Mouse (Mus musculus): ENCODE results near the gene Gm49405.

DNA sequence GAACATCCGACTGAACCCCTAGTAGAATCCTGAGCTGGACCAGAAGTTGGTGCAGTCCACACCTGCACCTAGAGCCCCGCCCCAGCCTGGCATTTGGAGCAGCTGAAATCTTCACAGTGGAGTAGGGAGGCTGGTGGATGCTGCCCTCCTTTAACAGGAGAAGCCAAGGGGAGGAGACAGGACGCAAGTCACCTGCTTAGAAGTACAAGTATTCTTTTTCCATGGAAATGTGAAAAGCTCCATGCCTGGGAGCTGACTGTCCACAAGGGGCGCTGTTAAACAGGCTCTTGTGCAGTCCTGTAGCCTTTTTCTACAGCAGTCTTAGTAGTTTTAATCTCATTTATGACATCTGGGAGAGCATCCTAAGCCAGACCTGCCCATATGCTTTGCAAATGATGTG, 11.7 kb upstream of the Gm49405 start:
- no peak for TF ChIP-seq CTCF (IDR thresholded peaks at IDR 0.05; ENCODE audit: low read depth, low read length)
- TF ChIP-seq POLR2A (IDR thresholded peaks at IDR 0.05; ENCODE audit: borderline replicate concordance, low read depth, low read length), result no peak

Measured in bone marrow macrophage, adult 2 months (primary cell).